Comparison of ENCODE assay signal across 15 mouse cellular contexts in genomic region chr8:116435268-116435980, GRCm38 (mm10).
DNase-seq lines count a peak whose midpoint lies in the region; ATAC-seq and TF ChIP-seq lines count a peak whose summit lies in the region.
"Had no signal": no experiment of that assay in that cellular context is flagged by ENCODE, and none has a peak within 500 bp of the region (broad histone marks: within the 10 kb centered on the region; RNA-seq: fewer than 3 reads in every experiment).

No protein-coding gene starts in this region.

- H3K27ac ChIP-seq in kidney, postnatal 0 days: peak overlapping the region; percentile 48
- H3K27ac ChIP-seq: hindbrain, postnatal 0 days had no signal

- no peak overlapping the region for H3K9ac ChIP-seq in kidney, postnatal 0 days (ENCODE audit: low read depth, low read length)

- peak; percentile 2 for DNase-seq in adrenal gland, postnatal 10 days
- no peak for DNase-seq in adrenal gland, postnatal 25 days
- peak; percentile 15 to 18 for DNase-seq in right cerebral cortex, adult 2 months (ENCODE audit: low spot score in 2 of 2)
- no peak for DNase-seq in right cerebral cortex, postnatal 4 days
- peak; percentile 84 for DNase-seq in kidney, postnatal 0 days (ENCODE audit: low spot score)
- DNase-seq in cerebellum, postnatal 10 days: no peak
- DNase-seq in left cerebral cortex, postnatal 36 days (ENCODE audit: low spot score in 2 of 2): no peak
- DNase-seq: adrenal gland, adult 8-10 months; cerebellum, adult 8-10 months; heart, postnatal 4 days; lung, adult 2 months had no signal

- TF ChIP-seq CTCF in kidney, postnatal 0 days (IDR thresholded peaks at IDR 0.05; ENCODE audit: low read depth): no peak

- no peaks in the 10 kb centered on the region for H3K9me3 ChIP-seq in kidney, postnatal 0 days (replicated peaks; ENCODE audit: low read length)

- no peak overlapping the region for H3K4me3 ChIP-seq in kidney, postnatal 0 days (replicated peaks; ENCODE audit: low read depth, low read length)
- H3K4me3 ChIP-seq: erythroblast, embryonic 14.5 days had no signal

- ATAC-seq in kidney, postnatal 0 days (replicated peaks; ENCODE audit: low FRiP score, low read depth): peak; percentile 88
- ATAC-seq in frontal cortex, adult (ENCODE audit: low TSS enrichment): no peak
- ATAC-seq: hindbrain, postnatal 0 days; midbrain, embryonic 16.5 days had no signal

- intact Hi-C loops in left cerebral cortex, postnatal 36 days (cut with DNase I): loop anchor here (5.0 to 10.0 kb wide), 4 partner anchors 731 to 1901 kb away; partner anchors contain the start of gene Maf

- no peaks in the 10 kb centered on the region for H3K27me3 ChIP-seq in kidney, postnatal 0 days (ENCODE audit: insufficient read depth, low read length)

- WGBS in kidney, postnatal 0 days: 28% methylated on average over 15 of the region's 15 CpGs

- no peaks in the 10 kb centered on the region for H3K4me1 ChIP-seq in kidney, postnatal 0 days (replicated peaks; ENCODE audit: insufficient read depth, low read length)

- H3K4me2 ChIP-seq in kidney, postnatal 0 days (ENCODE audit: low read length): peak overlapping the region; percentile 21; the same call in 1 of the 2 replicates

- no peaks in the 10 kb centered on the region for H3K36me3 ChIP-seq in kidney, postnatal 0 days (ENCODE audit: insufficient read depth, low read length)

Comparison
In these comparisons a context has a peak if more than half of its experiments do, and no peak if none do; other contexts are left out.
1. DNase-seq: peak in adrenal gland, postnatal 10 days (single experiment), right cerebral cortex, adult 2 months (2 of 2) and kidney, postnatal 0 days (single experiment); none in adrenal gland, postnatal 25 days (single experiment), right cerebral cortex, postnatal 4 days (single experiment), cerebellum, postnatal 10 days (0 of 2) and left cerebral cortex, postnatal 36 days (0 of 2).